Mouse (Mus musculus) thymus, adult 2 months (tissue): Measurements from ENCODE around the gene Gcn1l1.

Experiments
- CTCF ChIP-seq: fragments of 200-500 bp; IDR thresholded peaks from 2 replicates; pipeline ENCODE4 v1.5.1; 2012; ENCODE audit warnings: mild to moderate bottlenecking, control low read depth, low read length, moderate library complexity, borderline replicate concordance; ENCODE audit not compliant: control insufficient read depth, poor library complexity, insufficient read depth; ENCODE audit errors: extremely low read depth
- POLR2A ChIP-seq: fragments of 200-500 bp; IDR thresholded peaks from 2 replicates; pipeline ENCODE4 v1.6.1; 2012; ENCODE audit warnings: mild to moderate bottlenecking, low read length, control low read depth, moderate library complexity; ENCODE audit not compliant: control insufficient read depth, poor library complexity, insufficient read depth; ENCODE audit errors: extremely low read depth

DNA sequence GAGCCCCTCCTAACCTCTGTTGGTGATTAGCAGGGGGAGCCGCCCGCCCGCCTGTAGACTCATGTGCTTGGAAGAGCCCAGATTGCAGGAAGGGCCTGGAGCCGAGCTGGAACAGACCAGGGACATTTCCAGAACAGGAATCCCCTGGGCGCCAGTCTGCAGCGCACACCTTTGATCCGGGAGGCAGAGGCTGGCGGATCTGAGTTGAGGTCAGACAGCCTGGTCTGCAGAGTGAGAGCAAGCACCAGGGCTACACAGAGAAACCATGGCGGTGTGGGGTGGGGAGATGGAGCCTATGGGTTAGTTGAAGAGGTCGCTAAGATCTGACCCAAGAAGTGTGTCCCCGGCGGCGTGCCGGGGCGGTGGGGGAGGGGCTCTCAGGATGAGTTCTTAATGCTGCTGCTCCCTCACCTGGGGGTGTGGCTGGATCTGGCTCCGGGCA is 30.7 kb upstream of the Gcn1l1 start:
- TF ChIP-seq POLR2A: no peak
- no peak for TF ChIP-seq CTCF
